Mouse (Mus musculus): Measurements from ENCODE around the gene Rad23b. TPM values are rescaled to one million over a fixed set of nuclear protein-coding genes. Genes with fewer than 3 reads are reported as not detected.

Rad23b gene
- polyA plus RNA-seq (2012; rRNA removed), result 382 and 400 TPM in 2 replicates

GRCm38 (mm10) chr4:55349452-55350218 lies at the start of gene Rad23b:
Rad23b (plus strand) TSS chr4:55350043.

Other genes starting within 250 kb of the Rad23b start
- gene Klf4, start 182.4 kb downstream of the Rad23b start, polyA plus RNA-seq (2012; rRNA removed), result 25.6 and 35.6 TPM in 2 replicates